Mouse (Mus musculus) embryonic fibroblast, embryonic 13.5 days (primary cell): ENCODE measurements around the gene Dnajc1.

Source experiments
- CTCF ChIP-seq: IDR thresholded peaks from 2 replicates; pipeline ENCODE4 v1.5.1; 2011; ENCODE audit warnings: mild to moderate bottlenecking, control low read depth, low read length, moderate library complexity, borderline replicate concordance; ENCODE audit not compliant: insufficient read depth
- POLR2A ChIP-seq: IDR thresholded peaks from 2 replicates; pipeline ENCODE4 v1.6.1; 2011; ENCODE audit warnings: low read depth, mild to moderate bottlenecking, control low read depth, low read length, moderate library complexity

GRCm38 (mm10) chr2:18317503-18318281 lies 74.9 kb downstream of the Dnajc1 start:
- TF ChIP-seq CTCF (no peak), POLR2A (no peak)
